Mouse (Mus musculus): Measurements from ENCODE around the gene Nuak1. TPM values are rescaled to one million over a fixed set of nuclear protein-coding genes. Genes with fewer than 3 reads are reported as not detected.

Nuak1 gene
- total RNA-seq, 1 experiment from 2014 or later, result 0.40 TPM

DNA sequence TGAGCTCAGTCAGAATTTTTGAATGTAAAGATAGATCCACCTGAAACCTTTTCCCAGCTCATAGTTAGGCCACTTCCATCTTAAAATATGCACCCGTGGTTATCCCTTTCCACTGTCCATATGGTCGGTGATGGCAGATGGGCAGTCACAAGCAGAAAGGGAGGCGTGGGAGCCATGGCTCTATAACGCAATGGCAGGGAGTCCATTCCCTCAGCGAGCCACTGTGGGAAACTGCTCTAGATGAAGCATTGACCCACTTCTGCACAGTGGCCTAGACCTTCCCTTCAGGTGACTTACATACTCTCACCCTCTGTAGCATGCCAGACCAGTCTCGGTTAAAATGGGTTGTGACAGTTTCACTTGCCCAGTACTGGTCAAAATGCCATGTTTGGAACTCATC is 19.8 kb downstream of the Nuak1 start:
- no peak for ATAC-seq (replicated peaks in 1 of 2; ENCODE audit: insufficient read depth in 1 of 2, low FRiP score in 2 of 2, low TSS enrichment in 1 of 2, low read depth in 1 of 2, poor library complexity in 2 of 2, severe bottlenecking in 2 of 2)

DNA sequence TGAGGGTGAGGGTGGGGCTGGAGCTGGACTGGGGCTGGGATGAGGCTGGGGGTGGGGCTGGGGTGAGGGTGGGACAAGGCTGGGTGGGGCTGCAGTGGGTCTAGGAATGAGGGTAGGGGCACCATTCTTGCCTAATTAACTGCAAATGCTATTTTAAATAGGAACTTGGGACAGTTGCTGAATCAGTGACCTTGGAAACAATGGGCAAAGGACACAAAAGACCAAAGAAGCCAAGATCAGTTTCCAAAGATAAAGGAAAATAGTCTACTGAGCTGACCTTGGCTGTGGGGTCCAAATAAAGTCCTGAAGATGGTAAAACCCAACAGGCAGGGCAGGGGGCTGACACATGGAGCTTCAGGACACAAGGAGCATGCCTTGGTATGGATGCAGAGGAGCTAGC is 22.0 kb downstream of the Nuak1 start:
- ATAC-seq (replicated peaks in 1 of 2; ENCODE audit: insufficient read depth in 1 of 2, low FRiP score in 2 of 2, low TSS enrichment in 1 of 2, low read depth in 1 of 2, poor library complexity in 2 of 2, severe bottlenecking in 2 of 2), result no peak

DNA sequence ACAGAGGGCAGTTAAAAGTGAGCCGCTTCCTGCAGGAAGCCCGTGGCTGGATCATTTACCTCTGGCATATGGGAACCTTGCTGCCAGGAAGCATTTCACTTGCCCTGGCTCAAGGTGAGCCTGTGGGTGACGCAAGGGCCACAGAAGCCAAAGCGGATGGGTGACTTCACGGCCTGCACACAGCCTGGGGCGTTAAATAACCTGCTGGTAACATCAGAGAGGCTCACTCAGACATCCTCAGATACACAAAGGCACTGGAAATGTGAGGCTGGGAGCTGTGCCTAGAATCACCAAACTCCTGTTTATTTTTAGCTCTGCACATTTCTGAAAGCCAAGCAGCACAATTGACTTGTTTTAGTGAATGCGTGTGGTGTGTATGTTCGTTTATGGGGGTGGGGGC is 23.6 kb downstream of the Nuak1 start:
- ATAC-seq (replicated peaks in 1 of 2; ENCODE audit: insufficient read depth in 1 of 2, low FRiP score in 2 of 2, low TSS enrichment in 1 of 2, low read depth in 1 of 2, poor library complexity in 2 of 2, severe bottlenecking in 2 of 2), result no peak

- no peak for ATAC-seq (replicated peaks in 1 of 2; ENCODE audit: insufficient read depth in 1 of 2, low FRiP score in 2 of 2, low TSS enrichment in 1 of 2, low read depth in 1 of 2, poor library complexity in 2 of 2, severe bottlenecking in 2 of 2)
These were observed 25.3 kb downstream of the Nuak1 start for GRCm38 (mm10) chr10:84414981-84415700.

GRCm38 (mm10) chr10:84413310-84413709 is 27.1 kb downstream of the Nuak1 start:
- ATAC-seq (replicated peaks in 1 of 2; ENCODE audit: insufficient read depth in 1 of 2, low FRiP score in 2 of 2, low TSS enrichment in 1 of 2, low read depth in 1 of 2, poor library complexity in 2 of 2, severe bottlenecking in 2 of 2), result no peak

- peak; percentile 34 to 47; a peak in 1 of 4 replicates for ATAC-seq (replicated peaks in 1 of 2; ENCODE audit: insufficient read depth in 1 of 2, low FRiP score in 2 of 2, low TSS enrichment in 1 of 2, low read depth in 1 of 2, poor library complexity in 2 of 2, severe bottlenecking in 2 of 2)
These were observed 28.0 kb downstream of the Nuak1 start for GRCm38 (mm10) chr10:84412326-84412962.

- no peak for ATAC-seq (replicated peaks in 1 of 2; ENCODE audit: insufficient read depth in 1 of 2, low FRiP score in 2 of 2, low TSS enrichment in 1 of 2, low read depth in 1 of 2, poor library complexity in 2 of 2, severe bottlenecking in 2 of 2)
These were observed 29.0 kb downstream of the Nuak1 start for GRCm38 (mm10) chr10:84411122-84412105.

GRCm38 (mm10) chr10:84408965-84409660 is 31.3 kb downstream of the Nuak1 start:
- peak in 1 of 2 experiments; percentile 40; a peak in 1 of 4 replicates for ATAC-seq (replicated peaks in 1 of 2; ENCODE audit: insufficient read depth in 1 of 2, low FRiP score in 2 of 2, low TSS enrichment in 1 of 2, low read depth in 1 of 2, poor library complexity in 2 of 2, severe bottlenecking in 2 of 2)

DNA sequence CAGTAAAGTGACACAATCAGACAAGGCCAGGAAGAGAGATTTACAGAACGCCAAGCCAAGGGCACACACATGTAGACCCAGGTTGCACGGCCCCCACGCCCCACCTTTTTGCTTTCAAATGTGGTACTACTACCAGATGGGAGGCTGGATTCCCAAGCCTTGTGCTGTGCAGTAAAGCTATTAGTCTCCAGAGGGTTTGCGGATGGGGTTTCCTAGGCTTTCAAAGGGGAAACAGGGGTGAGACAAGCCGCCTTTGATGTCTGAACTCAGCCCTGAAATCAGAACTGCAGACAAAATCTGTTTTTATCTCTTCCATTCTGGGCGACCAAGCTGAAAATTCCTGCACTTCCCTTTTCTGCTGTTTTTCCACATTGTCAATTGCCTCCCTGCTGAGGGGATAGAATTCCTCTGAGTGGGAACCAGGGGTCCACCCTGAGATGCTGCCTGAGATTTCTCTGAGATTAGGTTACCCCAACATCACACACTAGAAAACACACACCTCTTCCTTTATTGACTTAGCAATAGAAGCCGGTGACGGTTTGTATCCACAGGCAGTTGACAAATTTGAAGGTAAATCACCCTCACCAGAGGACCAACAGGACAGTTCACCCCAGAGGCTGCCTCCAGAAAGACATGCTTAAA is 35.1 kb downstream of the Nuak1 start:
- ATAC-seq (replicated peaks in 1 of 2; ENCODE audit: insufficient read depth in 1 of 2, low FRiP score in 2 of 2, low TSS enrichment in 1 of 2, low read depth in 1 of 2, poor library complexity in 2 of 2, severe bottlenecking in 2 of 2), result no peak

DNA sequence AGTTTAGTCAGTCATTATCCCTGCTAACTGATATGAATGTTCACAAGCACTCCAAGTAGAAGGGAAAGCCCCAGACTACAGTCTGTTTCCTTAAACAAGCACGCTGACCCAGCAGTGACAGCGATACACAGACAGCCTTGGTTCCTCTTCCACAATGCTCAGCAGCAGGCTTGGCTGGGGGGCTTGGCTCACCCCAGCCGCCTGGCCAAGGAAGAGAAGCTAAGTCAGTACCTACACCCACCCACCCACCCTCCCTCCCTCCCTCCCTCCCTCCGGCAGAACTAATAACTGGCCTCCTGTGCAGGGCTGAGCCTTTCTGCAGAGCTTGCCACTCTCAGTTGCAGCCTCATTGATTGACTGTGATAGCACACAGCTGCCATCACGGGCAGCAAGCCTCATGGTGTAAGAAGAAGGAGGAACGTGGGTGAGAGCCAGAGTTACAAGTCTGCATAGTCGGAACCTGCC is 38.5 kb downstream of the Nuak1 start:
- peak; percentile 86 to 95 for ATAC-seq (replicated peaks in 1 of 2; ENCODE audit: insufficient read depth in 1 of 2, low FRiP score in 2 of 2, low TSS enrichment in 1 of 2, low read depth in 1 of 2, poor library complexity in 2 of 2, severe bottlenecking in 2 of 2)

DNA sequence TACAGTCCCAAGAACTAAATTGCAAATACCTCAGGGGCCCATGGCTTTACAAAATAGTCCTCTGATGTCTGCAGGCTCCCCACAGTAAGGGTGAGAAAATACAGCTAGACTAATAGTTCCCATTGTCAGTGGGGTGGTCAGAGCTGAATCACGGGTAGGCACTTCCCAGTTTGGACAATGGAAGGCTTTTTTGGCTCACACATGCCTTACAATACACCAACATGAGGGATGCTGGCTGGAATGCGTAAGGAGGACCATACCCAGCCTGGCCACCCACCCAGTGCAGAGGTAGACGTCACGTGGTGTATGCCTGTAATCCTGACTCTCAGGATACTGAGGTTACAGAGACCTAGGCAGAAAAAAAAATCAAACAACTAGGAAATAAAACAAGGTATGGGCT is 39.2 kb downstream of the Nuak1 start:
- no peak for ATAC-seq (replicated peaks in 1 of 2; ENCODE audit: insufficient read depth in 1 of 2, low FRiP score in 2 of 2, low TSS enrichment in 1 of 2, low read depth in 1 of 2, poor library complexity in 2 of 2, severe bottlenecking in 2 of 2)

DNA sequence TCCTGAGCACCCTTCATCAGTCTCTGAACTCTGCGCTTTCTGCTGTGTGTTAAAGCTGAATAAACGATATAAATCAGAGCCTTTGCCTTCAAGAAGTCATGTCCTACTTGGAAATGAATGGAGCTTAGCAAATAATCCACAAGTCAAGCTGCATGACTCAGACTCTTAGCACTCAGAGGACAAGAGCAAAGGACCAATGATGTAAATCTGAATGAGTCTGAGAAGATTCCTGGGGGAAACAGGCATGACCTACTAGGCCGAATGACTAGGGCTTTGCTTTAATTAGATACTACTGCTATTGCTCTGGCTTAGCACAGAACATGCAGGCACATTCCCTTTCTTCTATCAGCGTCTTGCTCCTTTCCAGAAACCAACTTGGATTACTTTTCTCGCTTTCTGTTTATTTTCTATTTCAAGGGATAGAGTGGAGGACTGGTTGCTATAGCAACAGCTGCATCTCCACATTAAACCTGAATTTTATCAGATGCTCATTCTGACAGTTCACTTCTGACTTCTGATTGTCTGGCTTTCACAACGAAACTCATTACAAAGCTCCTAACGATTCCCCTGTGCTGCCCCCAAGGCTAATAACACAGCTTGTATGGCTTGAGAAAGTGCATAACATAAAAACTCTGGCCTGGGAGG is 40.2 kb downstream of the Nuak1 start:
- no peak for ATAC-seq (replicated peaks in 1 of 2; ENCODE audit: insufficient read depth in 1 of 2, low FRiP score in 2 of 2, low TSS enrichment in 1 of 2, low read depth in 1 of 2, poor library complexity in 2 of 2, severe bottlenecking in 2 of 2)

DNA sequence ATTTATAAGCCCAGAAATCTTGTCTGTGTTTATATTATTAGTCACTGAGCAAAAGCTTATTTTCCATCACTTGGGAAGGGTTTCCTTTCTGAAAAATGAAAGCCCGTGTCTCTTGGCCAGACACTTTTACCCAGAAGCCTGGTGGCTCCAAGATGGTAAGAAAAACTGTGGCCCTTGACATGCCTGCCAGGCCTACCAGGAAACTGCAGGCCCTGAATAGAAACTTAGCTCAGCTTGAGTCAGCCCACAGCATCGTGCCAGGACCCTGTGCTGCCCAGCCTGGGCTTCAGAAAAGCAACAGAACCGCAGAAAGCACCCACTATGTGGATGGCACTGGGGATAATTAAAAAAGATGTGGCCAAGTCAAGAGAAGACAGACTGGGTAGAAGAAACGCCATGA is 43.1 kb downstream of the Nuak1 start:
- ATAC-seq (replicated peaks in 1 of 2; ENCODE audit: insufficient read depth in 1 of 2, low FRiP score in 2 of 2, low TSS enrichment in 1 of 2, low read depth in 1 of 2, poor library complexity in 2 of 2, severe bottlenecking in 2 of 2), result no peak

DNA sequence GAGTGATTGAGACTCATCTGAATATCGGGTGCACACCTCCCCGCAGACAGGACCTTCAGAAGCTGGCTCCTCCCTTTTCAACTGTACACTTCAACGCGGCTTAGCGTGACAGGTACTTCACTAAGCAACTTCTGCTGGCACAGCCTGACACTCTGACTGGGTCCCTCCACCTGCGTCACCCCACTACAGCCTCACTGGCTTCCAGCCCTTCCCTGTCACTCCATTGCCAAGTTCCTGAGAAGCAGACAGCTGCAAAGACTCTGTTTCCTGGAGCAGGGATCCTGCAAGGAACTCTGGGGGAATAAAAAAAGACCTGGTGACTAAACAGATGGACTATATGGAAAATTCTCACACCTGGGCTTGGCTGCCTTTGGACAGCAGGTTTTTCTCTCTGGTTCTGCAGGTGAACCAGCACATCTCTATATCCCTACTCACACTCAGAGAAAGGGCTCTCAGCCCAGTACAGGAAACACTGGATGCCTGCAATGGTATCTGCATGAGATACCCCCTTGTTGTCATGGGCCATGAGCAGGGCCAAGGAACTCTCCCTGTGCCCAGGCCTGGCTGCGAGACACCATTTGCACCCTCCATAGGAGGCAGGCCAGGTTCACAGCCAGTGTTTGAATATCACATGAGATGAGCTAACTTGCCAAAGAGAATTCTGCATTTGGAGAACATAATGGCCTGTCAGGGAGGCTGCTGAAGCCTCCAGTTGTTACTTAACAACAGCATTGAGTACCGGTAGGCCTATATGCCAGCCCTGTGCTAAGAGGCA is 44.3 kb downstream of the Nuak1 start:
- ATAC-seq (replicated peaks in 1 of 2; ENCODE audit: insufficient read depth in 1 of 2, low FRiP score in 2 of 2, low TSS enrichment in 1 of 2, low read depth in 1 of 2, poor library complexity in 2 of 2, severe bottlenecking in 2 of 2), result no peak

GRCm38 (mm10) chr10:84395259-84395658 is 45.1 kb downstream of the Nuak1 start:
- ATAC-seq (replicated peaks in 1 of 2; ENCODE audit: insufficient read depth in 1 of 2, low FRiP score in 2 of 2, low TSS enrichment in 1 of 2, low read depth in 1 of 2, poor library complexity in 2 of 2, severe bottlenecking in 2 of 2), result peak; percentile 41 to 59; a peak in 3 of 4 replicates

- no peak for ATAC-seq (replicated peaks in 1 of 2; ENCODE audit: insufficient read depth in 1 of 2, low FRiP score in 2 of 2, low TSS enrichment in 1 of 2, low read depth in 1 of 2, poor library complexity in 2 of 2, severe bottlenecking in 2 of 2)
These were observed 46.5 kb downstream of the Nuak1 start for GRCm38 (mm10) chr10:84393881-84394280.
